Mouse (Mus musculus): ENCODE data around the gene Hs6st3.
A peak's percentile ranks its signal among the peaks of the same experiment; 100 is the strongest.

Hs6st3 gene

DNA sequence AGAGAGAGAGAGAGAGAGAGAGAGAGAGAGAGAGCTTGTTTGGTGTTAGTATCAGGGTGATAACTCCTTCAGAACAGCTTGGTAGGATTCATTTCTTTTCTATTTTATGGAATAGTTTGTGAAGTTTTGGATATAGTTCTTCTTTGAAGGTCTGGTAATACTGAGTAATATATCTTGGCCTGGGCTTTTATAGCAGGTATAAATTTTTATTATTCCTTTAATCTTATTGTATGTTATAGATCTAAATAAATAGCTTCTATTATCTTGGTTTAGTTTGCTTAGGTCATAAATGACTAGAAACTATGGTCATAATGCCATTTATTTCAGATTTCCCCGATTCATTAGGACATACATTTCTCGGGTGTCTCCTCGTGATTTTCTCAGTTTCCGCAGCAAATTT, 675.8 kb downstream of the Hs6st3 start:
- no peak for DNase-seq

DNA sequence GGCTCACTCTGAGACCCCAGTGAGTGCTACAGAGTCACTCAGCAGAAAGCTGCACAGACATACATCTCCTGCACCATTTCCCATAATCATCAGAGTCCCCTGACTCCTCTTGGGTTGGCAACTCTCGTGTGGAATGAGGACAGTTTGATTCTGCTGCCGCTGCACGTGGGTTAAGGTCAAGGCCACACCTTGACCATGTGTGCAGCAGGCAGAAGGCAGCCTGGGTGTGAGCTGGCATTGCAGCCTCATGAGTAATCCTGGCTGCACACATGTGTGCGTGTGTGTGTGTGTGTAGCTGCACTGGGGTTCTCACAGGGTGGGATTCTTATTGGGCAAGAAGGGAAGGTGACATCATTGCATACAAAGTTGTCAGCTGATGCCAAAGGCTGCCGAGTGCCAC, 677.5 kb downstream of the Hs6st3 start:
- no peak for DNase-seq

DNA sequence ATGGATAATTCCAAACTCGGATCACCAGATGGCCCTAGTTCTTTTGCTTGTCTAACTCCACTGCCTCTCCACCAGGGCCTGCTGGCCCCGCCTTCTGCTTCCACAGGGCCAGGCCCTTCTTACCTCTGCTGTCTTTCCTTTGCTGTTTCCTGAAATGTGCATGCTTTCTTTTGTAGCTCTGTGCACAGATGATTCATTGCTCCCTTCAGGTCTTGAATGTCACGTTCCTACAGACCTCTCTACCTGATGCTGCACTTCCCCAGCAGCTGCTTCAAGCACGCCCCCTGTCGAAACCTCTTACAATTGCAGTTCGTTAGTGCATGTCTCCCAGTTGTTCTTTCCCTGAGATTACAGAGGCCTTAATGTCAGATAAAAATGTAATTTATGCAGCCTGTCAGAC, 682.4 kb downstream of the Hs6st3 start:
- no peak for DNase-seq

DNA sequence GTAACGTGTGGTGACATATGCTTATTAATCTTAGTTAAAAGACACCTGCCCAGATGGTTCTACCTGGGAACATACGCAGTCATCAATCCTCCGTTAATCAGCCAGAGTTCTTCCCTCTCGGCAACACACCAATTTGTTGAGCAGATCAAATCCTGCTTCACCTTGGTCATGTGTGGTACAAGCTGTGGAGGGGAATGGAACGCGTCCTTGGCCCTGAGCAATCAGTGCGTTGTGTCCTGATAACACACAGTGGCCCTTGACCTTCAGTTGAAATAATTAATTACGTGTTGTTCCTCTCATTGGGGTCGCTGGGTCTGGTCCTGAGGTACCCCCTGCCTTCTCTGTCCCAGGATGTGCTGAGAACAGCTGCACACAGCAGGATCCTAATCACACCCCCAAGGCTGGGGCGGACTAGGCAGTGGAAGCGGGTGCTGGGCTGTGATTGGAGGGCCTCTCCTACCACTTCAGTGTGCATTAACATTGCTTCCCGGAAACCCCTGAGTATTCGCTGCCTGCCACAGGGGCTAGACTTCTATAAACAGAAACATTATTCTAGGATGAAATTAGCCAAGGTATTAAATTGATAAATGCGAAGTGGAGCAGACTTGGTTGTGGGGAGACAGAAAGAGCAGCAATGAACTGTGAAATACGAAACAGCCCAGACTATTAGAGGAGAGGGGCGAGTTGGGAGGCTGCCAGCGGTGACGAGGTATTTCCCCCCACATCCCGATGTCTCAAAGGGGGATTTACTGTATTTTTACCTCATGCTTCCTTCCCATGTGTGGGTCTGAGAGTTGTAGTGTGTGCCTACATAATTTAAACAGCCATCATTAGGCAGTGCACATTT, 693.2 kb downstream of the Hs6st3 start:
- DNase-seq: no peak

DNA sequence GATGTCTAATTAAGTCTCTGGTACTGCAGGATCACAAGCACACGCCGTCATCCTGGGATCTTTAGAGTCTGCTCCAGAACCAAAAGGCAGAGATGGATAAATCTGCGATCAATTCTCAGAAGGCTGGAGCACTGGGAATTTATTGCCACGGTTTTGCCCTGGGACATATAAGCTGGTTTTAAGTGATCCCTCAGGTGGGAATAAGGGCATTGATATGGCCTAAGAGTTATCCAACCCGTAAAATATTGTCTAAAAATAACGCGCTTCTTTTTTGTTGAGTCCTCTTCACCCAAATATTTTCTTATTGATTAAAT, 693.8 kb downstream of the Hs6st3 start:
- DNase-seq: no peak

DNA sequence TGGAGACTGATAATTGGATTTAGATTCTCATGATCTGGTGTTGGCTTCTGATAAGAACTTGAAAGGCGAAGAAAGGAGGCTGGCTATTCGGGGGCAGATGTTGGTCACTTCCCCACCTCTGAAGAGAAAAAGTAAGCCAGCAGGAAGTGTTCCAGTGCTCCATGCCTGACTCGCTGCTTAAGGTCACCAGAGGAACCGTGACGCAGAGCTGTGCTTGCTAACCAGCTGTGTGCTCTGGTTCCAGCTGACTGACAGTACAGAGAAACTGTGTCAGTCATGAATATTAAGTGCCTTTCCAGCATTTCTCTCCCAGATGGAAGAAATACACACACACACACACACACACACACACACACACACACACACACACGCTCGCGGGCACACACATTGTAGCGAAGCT, 694.8 kb downstream of the Hs6st3 start:
- peak; percentile 25 to 64 for DNase-seq

DNA sequence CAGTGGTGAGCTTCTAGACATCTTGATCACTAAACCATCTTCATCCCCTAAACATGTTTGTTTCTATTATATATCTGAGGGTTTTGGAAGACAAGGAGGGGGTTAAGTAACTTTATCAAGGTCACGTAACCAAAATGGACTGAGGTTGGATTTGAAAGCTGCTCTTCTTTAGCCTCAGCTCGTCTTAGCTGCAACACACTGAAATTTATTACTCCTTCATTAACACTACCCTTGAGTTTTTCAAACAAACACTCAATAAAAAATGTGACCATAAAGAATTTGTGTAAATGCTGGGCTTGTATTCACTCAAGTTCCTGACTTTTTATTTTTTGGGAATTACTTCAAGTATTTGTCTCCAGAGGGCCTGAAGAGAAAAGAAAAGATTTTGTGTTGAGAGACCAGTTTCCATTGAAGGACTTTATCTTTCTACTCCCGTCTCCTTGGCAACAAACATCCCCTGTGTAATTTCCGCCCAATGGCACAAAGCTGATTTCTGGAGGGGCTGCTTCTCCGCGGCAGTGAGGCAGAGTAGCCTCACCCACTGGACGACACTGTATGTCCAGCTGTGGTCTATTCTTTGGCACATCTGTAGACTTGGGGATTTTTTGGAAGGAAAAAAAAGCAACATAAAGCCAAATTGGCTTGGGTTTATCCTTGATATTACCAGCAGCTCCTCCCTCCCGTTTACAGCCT, 696.0 kb downstream of the Hs6st3 start:
- no peak for DNase-seq

DNA sequence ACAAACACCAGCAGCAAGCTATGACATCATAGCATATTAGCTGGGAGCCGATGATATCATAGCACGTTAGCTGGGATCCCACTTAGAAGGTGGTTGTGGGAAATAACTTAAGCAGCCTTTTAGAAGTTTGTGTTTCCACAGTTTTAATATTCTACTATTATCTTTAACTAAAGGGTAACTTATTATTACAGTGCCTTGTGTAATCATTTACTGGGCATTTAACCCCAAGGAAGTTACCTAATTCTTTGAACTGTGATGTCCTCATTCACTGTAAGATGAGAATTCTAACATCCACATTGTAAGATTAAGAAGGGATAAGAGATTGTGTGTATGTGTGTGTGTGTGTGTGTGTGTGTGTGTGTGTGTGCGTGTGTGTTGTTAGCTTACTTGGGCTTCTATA, 697.9 kb downstream of the Hs6st3 start:
- no peak for DNase-seq

DNA sequence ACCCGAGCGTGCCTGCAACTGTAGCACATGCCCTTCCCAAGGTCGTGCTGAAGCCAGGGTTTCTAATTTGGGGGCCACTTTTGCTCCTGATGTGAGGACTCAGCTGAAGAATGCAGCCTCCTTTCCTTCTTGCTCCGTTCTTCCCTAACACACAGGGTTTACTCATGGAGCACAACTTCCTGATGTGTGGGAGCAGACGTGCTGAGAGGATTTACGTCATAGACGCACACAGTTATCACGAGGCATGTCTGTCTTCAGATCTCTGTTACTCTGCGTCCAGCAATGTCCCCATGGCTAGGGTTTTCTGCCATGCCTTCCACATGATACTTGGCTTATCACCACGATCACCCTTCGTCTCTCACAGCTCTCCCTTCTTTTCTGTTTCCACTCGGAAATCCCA, 709.4 kb downstream of the Hs6st3 start:
- DNase-seq: no peak

DNA sequence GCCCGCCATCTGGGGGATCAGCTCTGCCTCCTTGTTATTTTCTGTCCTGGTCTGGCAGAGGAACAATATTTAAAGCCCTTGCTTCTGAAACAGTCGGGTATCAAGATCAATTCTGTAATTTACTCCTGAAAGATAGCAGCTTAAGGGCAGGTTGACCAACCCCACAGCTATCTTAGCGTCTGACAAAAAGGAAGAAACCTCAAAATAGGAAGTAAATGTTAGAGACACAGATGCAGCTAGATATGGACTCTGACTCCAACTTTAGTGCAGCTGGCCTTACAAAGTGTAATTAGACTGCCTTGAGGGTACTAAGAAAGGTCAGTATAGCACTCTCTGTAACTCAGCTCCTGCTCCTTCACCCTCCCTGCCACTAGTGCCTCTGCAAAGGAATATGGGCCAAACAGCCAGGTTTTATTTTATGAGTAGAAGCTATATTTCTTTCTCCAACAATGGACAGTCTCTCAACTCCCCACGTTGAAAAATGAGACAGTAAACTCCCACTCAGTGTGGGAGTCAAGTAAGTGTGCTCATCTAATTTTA, 710.7 kb downstream of the Hs6st3 start:
- DNase-seq: no peak

DNA sequence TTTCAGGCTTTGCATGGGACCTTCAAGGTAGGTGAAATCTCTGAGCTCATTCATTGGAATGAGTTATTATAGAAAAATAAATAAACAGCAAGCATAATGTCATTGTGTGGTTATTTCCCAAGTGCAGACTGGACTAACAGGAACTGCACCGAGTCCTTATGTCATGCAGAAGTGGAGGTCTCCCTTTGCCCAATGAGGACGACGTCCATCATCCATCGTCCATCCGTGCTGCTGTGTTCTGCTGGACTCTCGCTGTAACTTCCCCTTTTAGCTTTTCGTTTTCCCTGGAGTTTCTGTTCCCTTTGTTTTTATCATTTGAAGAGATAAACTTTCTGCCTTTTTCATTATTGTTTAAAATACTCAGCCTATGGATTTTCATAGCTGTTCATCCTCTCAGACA, 711.2 kb downstream of the Hs6st3 start:
- DNase-seq: no peak

DNA sequence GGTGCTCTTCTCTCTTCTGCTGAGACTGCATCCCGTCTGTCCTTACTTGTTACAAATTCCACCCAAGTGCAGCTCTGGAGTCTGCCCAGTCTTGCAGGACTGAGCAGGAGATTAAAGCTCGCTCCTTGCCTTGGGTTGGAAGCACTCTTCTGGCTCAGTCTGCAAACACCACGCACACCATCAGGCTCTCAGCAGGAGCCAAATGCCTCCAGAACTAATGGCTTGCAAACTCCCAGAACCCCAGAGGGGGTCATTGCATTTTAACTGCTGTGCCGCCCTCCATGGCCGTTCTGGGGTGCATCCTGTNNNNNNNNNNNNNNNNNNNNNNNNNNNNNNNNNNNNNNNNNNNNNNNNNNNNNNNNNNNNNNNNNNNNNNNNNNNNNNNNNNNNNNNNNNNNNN, 714.0 kb downstream of the Hs6st3 start:
- peak in 1 of 2 experiments; percentile 5 for DNase-seq

DNA sequence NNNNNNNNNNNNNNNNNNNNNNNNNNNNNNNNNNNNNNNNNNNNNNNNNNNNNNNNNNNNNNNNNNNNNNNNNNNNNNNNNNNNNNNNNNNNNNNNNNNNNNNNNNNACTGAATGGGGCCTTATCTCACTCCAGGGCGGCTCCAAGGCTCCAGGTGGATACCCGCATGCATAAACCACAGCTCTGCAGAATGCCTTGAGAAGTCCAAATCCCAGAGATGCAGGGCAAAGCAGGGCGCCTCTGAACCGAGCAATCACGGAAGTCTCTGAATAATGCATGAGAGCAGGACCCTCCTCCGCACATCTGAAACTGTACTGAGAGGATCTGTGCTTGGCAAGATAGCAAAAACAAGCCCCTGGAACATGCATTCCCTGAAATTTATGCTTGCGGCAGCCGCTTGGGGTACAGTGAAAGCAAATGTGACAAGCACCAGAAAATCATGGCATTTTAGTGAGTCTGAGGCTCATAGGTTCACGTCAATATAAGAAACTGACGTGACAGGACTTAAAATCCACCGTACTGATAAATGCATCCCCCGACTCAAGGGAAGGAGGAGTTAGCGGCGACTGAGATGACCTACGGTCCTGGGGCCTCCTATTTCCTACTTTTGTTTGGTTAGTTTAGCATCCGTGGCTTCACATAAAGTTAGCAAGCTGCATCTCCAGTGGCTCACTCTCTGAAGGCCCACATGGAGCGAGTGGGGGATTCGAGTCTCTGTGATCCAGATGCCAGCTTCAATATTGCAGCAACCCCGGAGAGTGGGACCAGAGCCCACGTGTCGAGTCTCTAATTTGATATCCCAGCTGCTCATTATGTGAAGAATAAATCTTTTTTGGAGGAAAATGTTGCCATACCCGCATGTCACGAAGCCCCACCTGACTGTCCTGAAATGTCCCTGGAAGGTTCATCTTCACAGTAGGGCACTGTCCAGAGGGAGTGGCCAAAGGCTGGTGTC, 719.5 kb downstream of the Hs6st3 start:
- DNase-seq: no peak

DNA sequence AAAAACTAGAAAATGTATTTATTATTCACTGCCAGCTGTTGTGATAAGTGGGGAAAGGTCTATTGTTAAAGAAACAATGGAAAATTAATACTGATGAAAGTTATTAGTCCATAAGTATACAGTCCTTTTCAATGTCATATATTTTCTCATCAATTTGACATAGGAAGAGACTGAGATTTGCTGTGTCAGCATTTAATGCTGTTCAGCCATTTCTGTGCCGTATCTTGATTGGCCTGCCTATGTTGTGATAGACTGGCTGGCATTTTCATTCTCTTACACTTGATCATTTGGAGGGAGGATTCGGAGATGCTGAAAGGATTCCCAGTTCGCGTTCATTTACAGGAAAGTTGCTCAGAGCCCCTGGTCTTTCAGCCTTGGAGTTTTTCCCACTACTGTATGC, 735.5 kb downstream of the Hs6st3 start:
- DNase-seq: no peak

DNA sequence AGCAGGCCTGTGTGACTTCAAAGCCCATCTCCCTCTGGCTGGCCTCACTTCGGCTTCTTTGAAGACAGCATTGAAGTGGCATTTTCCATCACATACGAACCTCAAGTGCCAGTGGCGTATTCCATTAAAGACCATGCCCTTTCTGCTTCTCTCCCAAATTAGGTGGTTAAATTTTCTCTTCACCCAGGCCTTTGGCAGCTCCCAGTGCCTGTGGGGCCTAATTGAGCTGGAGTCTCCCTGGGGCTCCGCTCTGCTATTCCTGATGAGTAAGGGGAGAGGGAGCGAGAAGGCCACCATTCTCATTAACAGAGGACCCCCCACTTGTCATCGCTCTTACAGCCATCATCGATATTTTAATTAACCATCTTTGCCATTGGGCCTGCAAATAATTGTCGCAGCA, 754.8 kb downstream of the Hs6st3 start:
- DNase-seq: no peak

DNA sequence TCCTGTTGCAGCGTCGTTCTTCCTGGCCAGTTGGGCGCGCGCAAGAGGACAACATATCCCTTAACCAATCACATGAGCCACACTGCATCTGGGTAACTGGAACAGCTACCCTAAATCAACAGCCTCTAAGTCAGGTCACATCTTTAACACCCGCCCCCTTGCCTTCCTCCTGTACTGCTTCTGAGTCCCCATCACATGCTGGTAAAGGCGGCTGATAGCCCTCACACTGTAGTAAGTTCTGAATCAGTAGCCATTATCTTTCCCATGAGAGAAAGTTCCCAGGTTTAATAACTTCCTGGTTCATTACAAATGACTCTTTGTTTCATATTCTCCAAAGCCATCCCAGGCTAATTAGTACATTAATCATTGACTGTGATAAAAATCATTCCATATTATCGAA, 757.0 kb downstream of the Hs6st3 start:
- no peak for DNase-seq

DNA sequence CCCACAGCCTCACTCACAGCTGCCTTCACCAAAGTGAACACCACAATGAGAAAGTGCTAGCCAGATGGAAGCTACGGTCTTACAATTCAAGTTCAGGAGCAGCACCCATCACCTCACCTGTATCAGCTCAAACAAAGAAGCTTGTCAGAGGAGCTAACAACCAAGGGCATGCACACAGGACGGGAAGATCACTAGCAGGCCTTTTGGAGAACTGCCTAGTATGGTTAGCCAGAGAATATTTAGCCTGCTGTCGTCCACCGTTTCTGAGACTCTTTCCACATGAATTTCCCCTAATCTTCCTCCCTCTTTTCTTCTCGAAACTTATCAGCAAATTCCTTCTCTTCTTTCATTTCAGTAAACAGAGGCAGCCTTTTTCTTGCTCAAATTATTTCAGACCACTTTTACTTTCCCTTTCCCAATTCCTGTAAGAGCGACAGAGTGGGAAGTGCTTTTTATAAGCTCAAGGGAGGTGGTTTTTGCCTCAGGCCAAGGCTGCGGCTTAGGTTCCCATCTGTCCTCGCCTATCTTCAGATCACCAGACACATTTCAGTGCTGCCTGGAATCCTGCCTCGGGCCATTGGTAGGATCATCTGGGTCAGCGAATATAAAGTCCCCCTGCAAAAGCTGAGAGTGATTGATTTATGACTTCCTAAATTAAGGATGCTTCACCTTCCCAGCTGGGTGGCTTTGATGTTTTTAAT, 757.8 kb downstream of the Hs6st3 start:
- DNase-seq: no peak

DNA sequence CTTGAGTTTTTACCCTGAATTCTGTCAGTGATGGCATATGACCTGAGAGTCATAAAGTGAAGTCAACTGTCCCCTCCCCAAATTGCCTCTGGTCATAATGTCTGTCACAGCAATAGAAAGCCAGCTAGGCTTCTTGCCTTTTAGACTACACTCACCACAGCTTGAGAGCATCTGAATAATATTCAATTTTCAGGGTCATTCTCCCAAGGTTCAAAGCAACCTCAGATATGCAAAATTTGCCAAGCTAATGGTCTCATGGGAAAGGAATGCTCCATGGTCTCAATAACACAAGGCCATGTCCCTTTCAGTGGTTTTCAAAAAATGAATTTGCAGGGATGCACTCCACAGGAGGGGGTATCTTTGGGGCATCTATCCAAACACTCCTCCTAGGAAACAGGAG, 764.3 kb downstream of the Hs6st3 start:
- DNase-seq: no peak

DNA sequence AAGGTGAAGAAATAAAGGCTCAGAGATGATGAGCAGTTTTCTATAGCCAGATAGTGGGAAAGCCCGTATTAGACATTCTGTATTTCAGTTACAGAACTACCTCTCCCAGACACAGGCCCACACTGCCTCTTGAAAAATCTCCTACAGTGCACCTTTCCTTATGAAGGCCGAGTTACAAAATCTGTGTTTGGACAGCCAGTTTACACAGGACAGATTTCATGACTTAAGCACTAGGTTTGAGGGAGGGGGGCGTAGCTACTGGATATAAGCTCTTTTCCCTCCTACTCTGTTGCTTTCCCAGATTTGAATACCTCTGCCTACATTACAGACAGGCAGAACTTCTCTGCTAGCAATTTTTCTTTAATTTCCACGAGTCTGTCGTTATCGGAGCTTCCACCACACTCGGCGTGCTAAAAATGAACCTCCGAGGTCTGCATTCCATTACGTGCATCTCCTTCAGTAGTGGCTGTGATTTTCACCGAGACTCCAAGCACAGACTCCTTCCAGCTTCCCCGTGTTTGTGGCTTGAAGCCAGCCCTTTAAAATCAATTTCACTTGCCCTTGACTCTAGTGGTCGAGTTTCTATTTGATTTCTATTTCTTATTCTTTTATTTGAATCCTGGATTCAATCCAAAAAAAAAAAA, 770.0 kb downstream of the Hs6st3 start:
- no peak for DNase-seq

DNA sequence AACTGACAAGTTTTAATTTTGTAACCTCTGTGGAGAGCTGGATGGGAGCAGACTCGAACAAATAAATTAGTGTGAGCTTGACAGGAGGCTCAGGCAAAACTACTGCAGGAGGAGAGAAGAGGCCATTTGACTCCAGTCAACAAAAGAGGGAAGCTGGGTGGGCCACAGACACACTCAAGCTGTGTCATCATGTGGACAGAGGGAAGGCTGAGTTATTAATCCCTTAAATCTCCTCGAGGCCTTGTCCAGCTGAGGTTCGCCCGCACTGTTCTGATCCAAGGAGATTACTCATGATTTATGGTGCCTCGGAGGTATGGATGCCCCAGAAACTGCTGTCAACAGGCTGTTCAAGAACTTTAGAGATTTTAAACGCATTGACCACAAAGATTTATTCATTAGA, 776.4 kb downstream of the Hs6st3 start:
- DNase-seq: no peak

DNA sequence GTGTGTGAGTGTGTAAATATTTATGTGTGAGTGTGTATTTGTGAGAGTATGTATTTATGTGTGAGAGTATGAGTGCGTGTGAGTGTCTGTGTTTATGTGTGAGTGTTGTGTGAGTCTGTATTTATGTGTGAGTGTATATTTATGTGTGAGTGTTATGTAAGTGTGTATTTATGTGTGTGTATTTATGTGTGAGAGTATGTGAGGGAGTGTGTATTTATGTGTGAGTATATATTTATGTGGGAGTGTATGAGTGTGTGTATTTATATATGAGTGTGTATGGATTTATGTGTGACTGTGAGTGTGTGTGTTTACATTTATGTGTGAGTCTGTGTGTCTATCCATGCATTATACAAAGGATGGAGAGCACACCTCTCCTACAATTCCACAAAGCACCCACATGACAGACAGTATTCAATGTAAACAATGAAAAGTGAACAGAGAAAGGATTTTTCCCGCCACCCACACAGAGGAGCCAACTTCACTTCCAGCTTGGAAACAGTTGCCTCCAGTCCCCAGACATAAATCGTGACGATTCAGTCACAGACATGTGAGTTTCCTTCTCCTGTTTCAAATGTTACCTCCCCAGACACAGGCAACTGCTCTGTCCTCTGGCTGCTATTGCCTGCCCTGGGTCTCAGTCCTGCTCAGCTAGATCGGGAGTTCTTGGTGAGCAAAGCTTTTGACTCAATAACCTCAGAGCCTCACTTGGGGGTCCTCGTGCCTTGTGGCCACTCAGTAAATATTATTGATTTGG, 780.3 kb downstream of the Hs6st3 start:
- DNase-seq: no peak
